17 mouse cellular contexts compared by ENCODE assay signal in the genomic region with DNA sequence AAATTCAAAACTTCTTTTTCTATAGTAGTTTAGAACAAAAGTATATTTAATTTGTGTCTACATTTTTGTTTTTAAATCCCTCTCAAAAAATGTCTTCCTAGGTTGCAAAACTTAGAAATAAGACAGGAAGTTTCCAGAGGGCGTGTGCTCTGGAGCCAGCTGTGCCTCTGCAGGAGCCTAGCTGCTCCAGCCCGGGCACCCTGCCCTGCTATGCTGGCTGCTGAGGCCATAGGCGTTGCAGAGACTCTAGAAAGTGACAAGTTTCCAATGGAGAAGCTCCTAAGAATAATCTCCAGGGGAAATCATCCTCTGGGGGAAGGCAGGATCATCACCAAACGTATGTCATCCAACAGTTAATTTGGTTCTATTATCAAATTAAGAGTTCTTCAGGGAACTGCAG.
DNase-seq lines count a peak whose midpoint lies in the region; ATAC-seq and TF ChIP-seq lines count a peak whose summit lies in the region.
"Had no signal": no experiment of that assay in that cellular context is flagged by ENCODE, and none has a peak within 500 bp of the region (broad histone marks: within the 10 kb centered on the region; RNA-seq: fewer than 3 reads in every experiment).

No protein-coding gene starts in this region.

- no peak overlapping the region for H3K9ac ChIP-seq in lung, embryonic 14.5 days
- no peak overlapping the region for H3K9ac ChIP-seq in liver, postnatal 0 days (replicated peaks)
- H3K9ac ChIP-seq: hindbrain, embryonic 15.5 days; limb, embryonic 15.5 days; lung, embryonic 15.5 days; midbrain, embryonic 12.5 days had no signal

- TF ChIP-seq EP300 in liver, postnatal 0 days (IDR thresholded peaks at IDR 0.05; ENCODE audit: low read depth), result no peak

- no peak overlapping the region for H3K27ac ChIP-seq in lung, embryonic 14.5 days (ENCODE audit: low read depth)
- H3K27ac ChIP-seq in liver, postnatal 0 days (ENCODE audit: low read depth), result no peak overlapping the region
- H3K27ac ChIP-seq: embryonic facial prominence, embryonic 10.5 days; hindbrain, embryonic 15.5 days; left cerebral cortex, adult 2 months; lung, embryonic 15.5 days; midbrain, embryonic 12.5 days had no signal

- no peaks in the 10 kb centered on the region for H3K27me3 ChIP-seq in lung, embryonic 14.5 days (ENCODE audit: insufficient read depth, low read length)
- H3K27me3 ChIP-seq in liver, postnatal 0 days (ENCODE audit: insufficient read depth, low read length), result no peaks in the 10 kb centered on the region
- H3K27me3 ChIP-seq: hindbrain, embryonic 15.5 days; limb, embryonic 15.5 days; lung, embryonic 15.5 days; midbrain, embryonic 12.5 days had no signal

- no peaks in the 10 kb centered on the region for H3K36me3 ChIP-seq in lung, embryonic 14.5 days (ENCODE audit: insufficient read depth)
- H3K36me3 ChIP-seq in liver, postnatal 0 days (replicated peaks; ENCODE audit: insufficient read depth, low read length), result no peaks in the 10 kb centered on the region
- H3K36me3 ChIP-seq: embryonic facial prominence, embryonic 10.5 days; limb, embryonic 15.5 days; lung, embryonic 15.5 days; midbrain, embryonic 12.5 days had no signal

- H3K4me2 ChIP-seq in lung, embryonic 14.5 days, result no peak overlapping the region
- H3K4me2 ChIP-seq in liver, postnatal 0 days (ENCODE audit: low read depth, low read length), result no peak overlapping the region
- H3K4me2 ChIP-seq: hindbrain, embryonic 15.5 days; limb, embryonic 15.5 days; lung, embryonic 15.5 days; midbrain, embryonic 12.5 days had no signal

- intact Hi-C loops in heart, postnatal 25 days (cut with DNase I), result no loop called here

- WGBS in lung, embryonic 14.5 days, result 55% methylated on average over 4 of the region's 4 CpGs
- WGBS in liver, postnatal 0 days (ENCODE audit: insufficient replicate concordance), result 71% methylated on average over 4 of the region's 4 CpGs

- ATAC-seq in lung, embryonic 14.5 days (ENCODE audit: insufficient read depth), result no peak
- no peak for ATAC-seq in liver, postnatal 0 days
- ATAC-seq: activated CD4-positive, CD25-positive, alpha-beta regulatory T cell, adult 4 months had no signal

- H3K9me3 ChIP-seq in lung, embryonic 14.5 days (ENCODE audit: low read depth, low read length), result no peaks in the 10 kb centered on the region
- no peaks in the 10 kb centered on the region for H3K9me3 ChIP-seq in liver, postnatal 0 days (ENCODE audit: low read length)
- H3K9me3 ChIP-seq: embryonic facial prominence, embryonic 10.5 days; hindbrain, embryonic 15.5 days; limb, embryonic 15.5 days; lung, embryonic 15.5 days; midbrain, embryonic 12.5 days had no signal

- H3K4me3 ChIP-seq in lung, embryonic 14.5 days (ENCODE audit: low read depth, low read length), result no peak overlapping the region
- no peak overlapping the region for H3K4me3 ChIP-seq in liver, postnatal 0 days (ENCODE audit: low read depth, low read length)
- H3K4me3 ChIP-seq: embryonic facial prominence, embryonic 10.5 days; erythroblast, embryonic 14.5 days; hindbrain, embryonic 15.5 days; left cerebral cortex, adult 2 months; limb, embryonic 15.5 days; lung, embryonic 15.5 days; midbrain, embryonic 12.5 days had no signal

- H3K4me1 ChIP-seq in lung, embryonic 14.5 days (ENCODE audit: insufficient read depth), result no peaks in the 10 kb centered on the region
- no peaks in the 10 kb centered on the region for H3K4me1 ChIP-seq in liver, postnatal 0 days (ENCODE audit: insufficient read depth)
- H3K4me1 ChIP-seq: embryonic facial prominence, embryonic 10.5 days; midbrain, embryonic 12.5 days had no signal

- DNase-seq in heart, adult 18-20 months, result peak; percentile 65 to 78
- no peak for DNase-seq in heart, postnatal 25 days (ENCODE audit: low spot score)
- peak; percentile 70 for DNase-seq in gastrocnemius, adult 18-20 months (ENCODE audit: low spot score)
- DNase-seq in heart, adult 9 months (ENCODE audit: low spot score in 2 of 2), result peak; percentile 29 to 60
- DNase-seq in lung, embryonic 14.5 days, result peak; percentile 41
- DNase-seq in spleen, adult 12 weeks (ENCODE audit: low spot score), result no peak
- DNase-seq in cerebellum, postnatal 14 days, result no peak
- no peak for DNase-seq in liver, postnatal 0 days
- DNase-seq: right cerebral cortex, adult 18-20 months had no signal

- TF ChIP-seq CTCF in lung, embryonic 14.5 days (IDR thresholded peaks at IDR 0.05; ENCODE audit: low read depth), result no peak
- no peak for TF ChIP-seq CTCF in liver, postnatal 0 days (IDR thresholded peaks at IDR 0.05; ENCODE audit: low read depth)

Comparison
In these comparisons a context has a peak if more than half of its experiments do, and no peak if none do; other contexts are left out.
1. DNase-seq: peak in heart, adult 18-20 months (2 of 2), gastrocnemius, adult 18-20 months (single experiment), heart, adult 9 months (2 of 2) and lung, embryonic 14.5 days (single experiment); none in heart, postnatal 25 days (single experiment), spleen, adult 12 weeks (single experiment), cerebellum, postnatal 14 days (0 of 2) and liver, postnatal 0 days (single experiment).